Mouse (Mus musculus): Measurements from ENCODE around the gene Zfp978.
"Not testable (repeated sequence)": the region's sequence is repeated elsewhere in the genome, so short reads cannot be mapped to it uniquely, and the experiment has no call there.

Zfp978 gene

DNA sequence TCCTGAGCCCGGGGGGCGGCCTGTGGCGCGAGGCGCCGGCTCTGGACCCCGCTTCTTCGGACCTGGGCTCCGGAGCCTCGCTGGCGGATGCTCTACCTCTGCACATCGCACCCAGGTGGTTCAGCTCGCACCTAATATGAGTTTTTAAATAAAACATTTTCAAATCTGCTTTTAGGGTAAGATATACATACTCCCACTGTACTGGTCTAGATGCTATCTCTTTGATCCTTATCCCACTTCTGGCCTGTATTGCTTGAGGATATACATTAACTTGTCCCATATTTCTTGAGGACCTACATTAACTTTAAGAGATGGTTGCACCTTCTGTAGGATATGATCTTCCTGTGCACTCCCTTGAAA lies 46.3 kb downstream of the Zfp978 start:
- intact Hi-C loops (cut with DNase I), result no loop called here

- intact Hi-C loops (cut with DNase I), result not testable (repeated sequence)
Observed at GRCm38 (mm10) chr4:147416365-147416764, 55.3 kb downstream of the Zfp978 start.

DNA sequence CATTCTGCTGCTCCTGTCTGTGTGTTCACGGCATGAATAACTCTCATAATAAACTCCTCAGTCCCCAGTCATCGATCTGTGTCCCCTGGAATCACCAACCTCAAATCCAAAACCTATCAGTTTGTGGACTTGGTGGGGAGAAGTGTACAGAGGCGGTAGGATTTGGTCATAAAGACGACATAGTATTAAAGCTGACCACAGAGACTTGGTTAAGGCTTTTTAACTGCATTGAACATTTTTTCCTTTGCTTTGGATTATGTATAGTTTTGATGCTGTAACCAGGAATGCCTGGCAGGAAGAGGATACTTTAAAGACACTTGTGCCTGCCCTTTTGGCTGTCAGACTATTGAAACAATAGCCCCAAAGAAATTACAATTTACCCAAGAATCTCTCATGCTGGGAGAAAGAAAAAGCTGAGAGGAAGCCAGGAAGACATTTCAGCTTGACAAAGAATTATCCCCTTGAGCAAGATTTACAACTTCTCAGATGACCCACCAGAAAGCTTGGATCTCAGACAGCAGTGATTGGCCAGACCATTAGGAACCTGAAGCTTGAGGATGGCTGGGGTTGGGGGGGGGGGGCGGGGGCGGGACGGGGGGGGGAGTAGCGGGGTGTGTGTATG lies 56.2 kb downstream of the Zfp978 start:
- intact Hi-C loops (cut with DNase I), result no loop called here

GRCm38 (mm10) chr4:147417921-147418320 lies 56.8 kb downstream of the Zfp978 start:
- intact Hi-C loops (cut with DNase I), result no loop called here

GRCm38 (mm10) chr4:147418333-147418732 lies 57.2 kb downstream of the Zfp978 start:
- intact Hi-C loops (cut with DNase I), result not testable (repeated sequence)

DNA sequence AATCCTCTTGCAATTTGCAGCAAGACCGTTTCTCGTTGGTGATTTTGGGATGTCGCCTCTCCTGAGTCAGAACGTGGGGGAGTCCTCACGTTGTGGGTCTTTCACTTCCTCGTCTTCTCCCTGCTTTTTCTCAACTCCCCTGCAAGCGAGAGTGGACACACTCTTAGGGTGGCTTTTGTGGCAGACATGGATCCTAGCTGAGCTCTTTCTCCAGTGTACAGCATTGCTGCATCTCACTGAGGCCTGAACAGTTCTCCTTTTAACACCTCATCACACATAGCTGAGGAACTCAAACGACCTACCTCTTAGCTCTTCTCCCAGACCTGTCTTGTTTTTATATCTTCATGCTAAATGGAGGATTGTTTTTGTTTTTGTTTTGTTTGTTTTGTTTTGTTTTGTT lies 58.1 kb downstream of the Zfp978 start:
- intact Hi-C loops (cut with DNase I), result not testable (repeated sequence)

GRCm38 (mm10) chr4:147419756-147420590 lies 58.9 kb downstream of the Zfp978 start:
- intact Hi-C loops (cut with DNase I), result not testable (repeated sequence)

GRCm38 (mm10) chr4:147420794-147421193 lies 59.7 kb downstream of the Zfp978 start:
- intact Hi-C loops (cut with DNase I), result no loop called here

DNA sequence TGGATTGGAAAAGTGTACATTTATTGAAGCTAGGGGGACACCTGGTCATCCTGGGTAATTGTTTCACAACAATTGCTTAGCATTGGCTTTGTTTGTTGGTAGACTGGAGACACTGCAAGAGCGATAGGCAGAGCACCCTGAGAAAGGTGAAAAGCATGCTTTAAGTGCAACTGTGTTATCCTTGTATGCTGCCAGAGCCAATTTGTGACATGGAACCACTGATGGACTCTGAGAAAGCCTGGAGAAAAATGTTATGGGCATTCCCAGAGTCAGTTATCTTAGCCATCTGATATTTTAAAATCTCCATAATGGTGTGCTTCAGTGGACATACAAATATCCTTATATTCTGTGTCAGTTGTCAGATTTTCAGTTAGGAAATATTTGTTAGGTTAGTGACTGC lies 60.2 kb downstream of the Zfp978 start:
- intact Hi-C loops (cut with DNase I), result not testable (repeated sequence)

DNA sequence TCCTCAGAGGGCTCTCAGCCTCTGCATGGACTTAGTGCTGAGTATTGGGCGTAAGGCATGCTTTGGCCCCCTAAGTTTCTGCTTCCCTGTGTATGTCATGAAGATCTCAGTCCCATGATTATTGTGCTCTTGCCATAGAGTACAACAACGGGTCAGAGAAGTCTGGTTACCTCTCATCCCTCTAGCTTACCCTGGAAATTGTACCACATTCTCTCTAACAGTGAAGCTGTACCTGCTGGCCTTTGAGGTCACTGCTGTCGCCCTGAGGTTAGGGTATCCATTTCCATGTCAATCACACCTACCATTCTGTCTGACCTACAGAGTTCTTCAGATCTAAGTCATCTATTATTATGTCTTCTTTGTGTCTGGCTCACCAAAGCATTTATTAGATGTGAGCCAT lies 62.0 kb downstream of the Zfp978 start:
- intact Hi-C loops (cut with DNase I), result no loop called here

DNA sequence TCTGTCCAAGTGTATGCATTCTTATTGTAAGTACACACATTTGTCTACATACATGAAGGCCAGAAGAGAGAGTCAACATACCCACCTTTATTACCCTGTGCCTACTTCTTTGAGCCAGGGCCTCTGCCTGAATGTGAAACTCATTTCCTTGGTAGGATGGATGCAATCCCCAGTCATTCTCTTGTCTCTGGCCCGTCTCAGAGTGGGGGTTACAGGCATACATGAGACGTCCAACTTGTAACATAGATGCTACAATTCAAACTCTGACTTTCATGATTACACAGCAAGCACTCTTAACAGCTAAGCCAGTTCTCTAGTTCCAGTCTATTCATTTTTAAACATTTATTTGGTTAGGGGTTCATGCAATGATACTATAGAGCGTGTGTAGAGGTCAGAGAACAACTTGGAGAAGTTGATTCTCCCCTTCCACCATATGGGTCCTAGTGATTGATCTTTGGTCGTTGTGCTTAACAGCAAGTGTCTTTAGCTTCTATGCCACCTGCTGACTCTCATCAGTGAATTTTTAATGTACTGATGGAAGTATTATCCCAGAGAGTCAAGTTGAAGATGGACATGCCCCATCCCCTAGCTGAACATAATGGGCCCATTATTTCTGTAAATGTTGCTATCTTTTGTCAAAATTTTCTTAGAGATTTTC lies 62.7 kb downstream of the Zfp978 start:
- intact Hi-C loops (cut with DNase I), result no loop called here

DNA sequence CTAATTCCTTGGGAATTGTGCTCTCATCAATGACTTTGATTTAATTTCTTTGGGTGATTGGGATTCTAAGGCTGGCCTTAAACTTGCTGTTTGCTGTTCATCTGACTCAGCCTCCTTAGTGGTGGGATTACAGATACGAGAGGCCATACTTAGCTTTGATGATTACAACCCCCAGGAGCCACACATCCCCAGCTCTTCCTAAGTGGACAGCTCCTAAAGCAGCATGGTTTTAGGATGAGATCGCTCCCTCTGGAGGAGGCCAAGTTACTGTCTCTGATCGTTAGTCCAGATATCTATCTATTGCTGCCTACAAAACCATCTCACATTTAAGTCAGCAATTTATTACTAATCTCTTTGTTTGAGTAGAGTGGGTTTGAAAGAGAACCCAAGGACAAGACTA lies 63.3 kb downstream of the Zfp978 start:
- intact Hi-C loops (cut with DNase I), result not testable (repeated sequence)

- intact Hi-C loops (cut with DNase I), result not testable (repeated sequence)
Observed at GRCm38 (mm10) chr4:147425615-147426347, 64.7 kb downstream of the Zfp978 start.

DNA sequence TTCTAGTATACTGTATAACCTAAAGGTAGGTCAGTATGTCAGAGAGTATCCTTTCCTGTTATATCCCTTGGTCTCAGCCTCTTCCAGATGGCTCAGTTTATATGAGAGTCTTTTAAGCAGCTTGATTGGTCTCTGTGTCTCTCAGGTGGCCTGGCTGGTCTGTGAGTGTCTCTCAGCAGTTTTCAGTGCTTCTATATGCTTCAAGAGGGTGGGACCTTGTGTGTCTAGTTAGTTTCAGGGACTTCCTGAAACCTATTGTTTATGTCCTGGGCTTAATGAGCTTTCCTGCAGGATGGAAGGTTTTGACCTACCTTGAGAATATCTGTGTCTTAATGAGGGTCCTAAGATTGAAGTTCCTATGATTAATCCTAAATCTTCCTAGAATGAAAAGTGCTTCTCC lies 69.5 kb downstream of the Zfp978 start:
- intact Hi-C loops (cut with DNase I), result loop anchor here (10.0 kb wide), 1 partner anchor 1876 kb away; no protein-coding TSS in a partner anchor

- intact Hi-C loops (cut with DNase I), result loop anchor here (10.0 kb wide), 1 partner anchor 1877 kb away; no protein-coding TSS in a partner anchor
Observed at GRCm38 (mm10) chr4:147431696-147432442, 70.8 kb downstream of the Zfp978 start.

DNA sequence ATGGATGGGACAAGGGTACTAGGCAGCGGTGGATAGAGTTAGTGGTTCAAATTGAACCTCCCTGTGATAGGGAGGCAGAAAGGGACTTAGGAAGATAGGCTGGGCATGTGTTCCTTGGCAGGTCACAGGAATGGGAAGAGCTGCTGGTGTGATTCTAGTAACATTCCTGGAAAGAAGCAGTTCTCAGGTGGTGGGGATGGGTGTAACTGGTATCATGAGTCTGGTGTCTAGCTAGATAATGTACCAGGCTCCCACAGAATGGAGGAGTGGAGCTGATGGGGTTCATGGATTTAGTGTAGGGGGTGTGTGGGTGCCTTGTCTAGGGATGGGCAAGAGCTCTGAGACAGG lies 71.3 kb downstream of the Zfp978 start:
- intact Hi-C loops (cut with DNase I), result loop anchor here (10.0 kb wide), 1 partner anchor 1878 kb away; no protein-coding TSS in a partner anchor

GRCm38 (mm10) chr4:147433017-147433416 lies 71.9 kb downstream of the Zfp978 start:
- intact Hi-C loops (cut with DNase I), result loop anchor here (10.0 kb wide), 1 partner anchor 1878 kb away; no protein-coding TSS in a partner anchor

GRCm38 (mm10) chr4:147433874-147434273 lies 72.8 kb downstream of the Zfp978 start:
- intact Hi-C loops (cut with DNase I), result loop anchor here (10.0 kb wide), 1 partner anchor 1879 kb away; no protein-coding TSS in a partner anchor

Data from adrenal gland (tissue).